Comparison of ENCODE assay signal across 28 mouse cellular contexts in the genomic region with DNA sequence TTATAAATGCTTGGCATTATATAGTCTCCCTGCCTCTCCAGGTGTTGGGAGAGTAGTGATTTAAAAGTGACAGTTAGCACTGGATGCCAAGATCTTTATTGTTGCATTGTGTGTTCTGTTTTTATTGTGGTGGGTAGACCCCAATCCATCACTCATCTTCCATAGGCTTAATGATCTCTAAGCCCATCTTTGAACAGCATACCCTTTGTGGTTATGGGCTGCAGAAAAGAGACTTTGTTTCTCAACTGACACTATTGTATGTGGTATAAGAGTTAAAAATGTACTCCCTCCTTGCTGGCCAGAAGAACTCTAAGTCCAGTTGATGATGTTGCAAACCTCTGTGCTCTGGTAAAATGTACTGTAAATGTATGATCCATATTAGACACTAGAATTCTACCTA.
"Had no signal": no experiment of that assay in that cellular context is flagged by ENCODE, and none has a peak within 500 bp of the region (broad histone marks: within the 10 kb centered on the region; RNA-seq: fewer than 3 reads in every experiment).

No protein-coding gene starts in this region.

- ATAC-seq: forebrain, embryonic 13.5 days; forebrain, embryonic 14.5 days; forebrain, embryonic 15.5 days; forebrain, embryonic 16.5 days; forebrain, postnatal 0 days had no signal

- DNase-seq: cerebellum, adult 2 months; cerebellum, adult 8-10 months; cerebellum, adult 9-10 months; cerebellum, adult 9-11 months; cerebellum, postnatal 10 days; cerebellum, postnatal 14 days; cerebellum, postnatal 25 days; cerebellum, postnatal 36 days; embryo, embryonic 11 days; forebrain, postnatal 0 days; gastrocnemius, adult 2 months; gastrocnemius, postnatal 10 days; gastrocnemius, postnatal 14 days; gastrocnemius, postnatal 25 days; gastrocnemius, postnatal 36 days; heart, adult 11 months; heart, adult 18-20 months had no signal

- H3K4me1 ChIP-seq: embryonic facial prominence, embryonic 10.5 days; embryonic facial prominence, embryonic 12.5 days; embryonic facial prominence, embryonic 13.5 days; embryonic facial prominence, embryonic 15.5 days; forebrain, embryonic 10.5 days; forebrain, embryonic 12.5 days; forebrain, embryonic 13.5 days; forebrain, embryonic 15.5 days had no signal

- H3K36me3 ChIP-seq: embryonic facial prominence, embryonic 10.5 days; embryonic facial prominence, embryonic 12.5 days; embryonic facial prominence, embryonic 13.5 days; embryonic facial prominence, embryonic 15.5 days; forebrain, embryonic 10.5 days; forebrain, embryonic 12.5 days; forebrain, embryonic 15.5 days had no signal

- H3K27ac ChIP-seq: embryonic facial prominence, embryonic 10.5 days; embryonic facial prominence, embryonic 12.5 days; embryonic facial prominence, embryonic 13.5 days; embryonic facial prominence, embryonic 15.5 days; forebrain, embryonic 10.5 days; forebrain, embryonic 12.5 days; forebrain, embryonic 13.5 days; forebrain, embryonic 15.5 days; gastrocnemius, adult 2 months had no signal

- H3K9me3 ChIP-seq: embryonic facial prominence, embryonic 10.5 days; embryonic facial prominence, embryonic 12.5 days; embryonic facial prominence, embryonic 13.5 days; embryonic facial prominence, embryonic 15.5 days; forebrain, embryonic 10.5 days; forebrain, embryonic 12.5 days; forebrain, embryonic 13.5 days; forebrain, embryonic 15.5 days had no signal

- H3K4me3 ChIP-seq: embryonic facial prominence, embryonic 10.5 days; embryonic facial prominence, embryonic 12.5 days; embryonic facial prominence, embryonic 13.5 days; embryonic facial prominence, embryonic 15.5 days; erythroblast, embryonic 14.5 days; forebrain, embryonic 10.5 days; forebrain, embryonic 12.5 days; forebrain, embryonic 13.5 days; forebrain, embryonic 15.5 days; gastrocnemius, adult 2 months had no signal

- H3K9ac ChIP-seq: embryonic facial prominence, embryonic 12.5 days; embryonic facial prominence, embryonic 13.5 days; embryonic facial prominence, embryonic 15.5 days; forebrain, embryonic 12.5 days; forebrain, embryonic 13.5 days; forebrain, embryonic 15.5 days; forebrain, postnatal 0 days had no signal

- H3K27me3 ChIP-seq: embryonic facial prominence, embryonic 12.5 days; embryonic facial prominence, embryonic 13.5 days; embryonic facial prominence, embryonic 15.5 days; forebrain, embryonic 12.5 days; forebrain, embryonic 13.5 days; forebrain, embryonic 15.5 days had no signal

- H3K4me2 ChIP-seq: embryonic facial prominence, embryonic 12.5 days; embryonic facial prominence, embryonic 13.5 days; embryonic facial prominence, embryonic 15.5 days; forebrain, embryonic 12.5 days; forebrain, embryonic 13.5 days; forebrain, embryonic 15.5 days had no signal
